Mouse (Mus musculus): Measurements from ENCODE around the gene Wbp4. TPM values are rescaled to one million over a fixed set of nuclear protein-coding genes. Genes with fewer than 3 reads are reported as not detected.

Gene Wbp4
- polyA plus RNA-seq, 1 experiment: 7.3 TPM

DNA sequence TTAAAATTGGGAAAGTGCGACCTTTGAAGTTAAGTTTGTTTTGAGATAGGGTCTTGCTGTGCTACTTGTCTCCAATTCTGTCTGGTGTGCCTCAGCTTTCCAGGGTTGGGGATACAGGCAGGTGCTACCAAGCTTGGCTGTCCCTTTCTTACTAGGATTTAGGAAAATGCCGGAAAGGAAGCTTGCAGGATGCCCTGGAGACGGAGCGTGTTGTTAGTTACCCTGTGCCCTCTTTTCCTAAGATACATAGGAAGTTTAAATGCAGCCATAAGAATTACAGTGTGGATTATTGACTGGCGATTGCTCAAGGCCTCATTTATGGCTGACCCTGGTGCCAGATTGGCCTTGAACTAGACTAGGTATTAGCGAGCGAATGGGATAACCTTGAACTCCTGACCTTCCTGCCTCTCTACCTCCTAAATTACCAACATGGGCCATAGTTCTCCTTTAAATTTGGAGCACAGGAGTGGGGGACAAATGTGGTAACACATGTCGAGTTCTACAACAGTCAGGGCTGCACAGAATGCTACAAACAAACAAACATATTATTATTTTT lies 35.9 kb upstream of the Wbp4 start:
- H3K4me3 ChIP-seq (ENCODE audit: control insufficient read depth, insufficient read depth, low read length): peak overlapping the region; percentile 50
- WGBS: 9% methylated on average over 8 of the region's 8 CpGs
- peaks cover 5% of the 10 kb centered on the region for H3K4me1 ChIP-seq (replicated peaks; ENCODE audit: control insufficient read depth, insufficient read depth, low read length)
- no peak for DNase-seq
- no peaks in the 10 kb centered on the region for H3K36me3 ChIP-seq (ENCODE audit: control insufficient read depth, insufficient read depth, low read length)
- H3K27me3 ChIP-seq (ENCODE audit: control insufficient read depth, insufficient read depth, low read length): no peaks in the 10 kb centered on the region
- TF ChIP-seq POLR2A (IDR thresholded peaks at IDR 0.05; ENCODE audit: control insufficient read depth, extremely low read depth, insufficient read depth, low read length, poor library complexity): no peak
- no peak for TF ChIP-seq CTCF (IDR thresholded peaks at IDR 0.05; ENCODE audit: borderline replicate concordance, control insufficient read depth, extremely low read depth, insufficient read depth, low read length, poor library complexity)
- H3K27ac ChIP-seq (ENCODE audit: control insufficient read depth, insufficient read depth, low read length): peak overlapping the region; percentile 77

DNA sequence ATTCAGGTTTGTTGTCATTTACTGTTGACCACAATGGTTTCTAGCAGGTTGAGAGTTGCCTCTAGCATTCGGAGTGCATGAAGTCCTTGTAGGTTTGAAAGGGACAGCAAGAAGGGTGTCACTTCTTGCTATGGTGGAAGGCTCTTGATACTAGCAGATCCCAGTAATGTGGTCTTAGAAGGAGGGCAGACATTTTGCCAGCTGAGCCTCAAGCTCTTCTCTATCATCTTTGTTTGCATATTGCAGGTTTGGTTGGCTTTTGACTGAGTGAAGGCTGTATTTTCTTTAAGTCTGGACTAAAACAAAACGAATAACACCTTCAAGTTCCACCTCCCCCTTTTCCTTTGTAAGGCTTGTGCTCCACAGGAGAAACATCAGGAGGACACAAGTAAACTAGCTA lies 35.4 kb upstream of the Wbp4 start:
- H3K27me3 ChIP-seq (ENCODE audit: control insufficient read depth, insufficient read depth, low read length): no peaks in the 10 kb centered on the region
- DNase-seq: no peak
- H3K4me1 ChIP-seq (replicated peaks; ENCODE audit: control insufficient read depth, insufficient read depth, low read length): 0 out of 2 replicates have a peak, but pooled peaks cover 4% of the 10 kb centered on the region
- no peaks in the 10 kb centered on the region for H3K36me3 ChIP-seq (ENCODE audit: control insufficient read depth, insufficient read depth, low read length)
- peak overlapping the region; percentile 50; the same call in 1 of the 2 replicates for H3K4me3 ChIP-seq (ENCODE audit: control insufficient read depth, insufficient read depth, low read length)
- TF ChIP-seq POLR2A (IDR thresholded peaks at IDR 0.05; ENCODE audit: control insufficient read depth, extremely low read depth, insufficient read depth, low read length, poor library complexity) (no peak), CTCF (IDR thresholded peaks at IDR 0.05; ENCODE audit: borderline replicate concordance, control insufficient read depth, extremely low read depth, insufficient read depth, low read length, poor library complexity) (no peak)
- WGBS: 6% methylated on average over 2 of the region's 2 CpGs
- H3K27ac ChIP-seq (ENCODE audit: control insufficient read depth, insufficient read depth, low read length): peak overlapping the region; percentile 77

- 7% methylated on average over 5 of the region's 5 CpGs for WGBS
- Histone ChIP-seq H3K27me3 (ENCODE audit: control insufficient read depth, insufficient read depth, low read length) (no peaks in the 10 kb centered on the region), H3K27ac (ENCODE audit: control insufficient read depth, insufficient read depth, low read length) (peak overlapping the region; percentile 84), H3K4me1 (replicated peaks; ENCODE audit: control insufficient read depth, insufficient read depth, low read length) (0 out of 2 replicates have a peak, but pooled peaks cover 2% of the 10 kb centered on the region), H3K4me3 (ENCODE audit: control insufficient read depth, insufficient read depth, low read length) (peak overlapping the region; percentile 79), H3K36me3 (ENCODE audit: control insufficient read depth, insufficient read depth, low read length) (no peaks in the 10 kb centered on the region)
- peak; percentile 34 for DNase-seq
- TF ChIP-seq CTCF (IDR thresholded peaks at IDR 0.05; ENCODE audit: borderline replicate concordance, control insufficient read depth, extremely low read depth, insufficient read depth, low read length, poor library complexity): no peak
- TF ChIP-seq POLR2A (IDR thresholded peaks at IDR 0.05; ENCODE audit: control insufficient read depth, extremely low read depth, insufficient read depth, low read length, poor library complexity): no peak
Measured at GRCm38 (mm10) chr14:79516243-79516610, 34.9 kb upstream of the Wbp4 start.

- no peaks in the 10 kb centered on the region for H3K36me3 ChIP-seq (ENCODE audit: control insufficient read depth, insufficient read depth, low read length)
- DNase-seq: peak; percentile 63
- no peak for TF ChIP-seq POLR2A (IDR thresholded peaks at IDR 0.05; ENCODE audit: control insufficient read depth, extremely low read depth, insufficient read depth, low read length, poor library complexity)
- no peak for TF ChIP-seq CTCF (IDR thresholded peaks at IDR 0.05; ENCODE audit: borderline replicate concordance, control insufficient read depth, extremely low read depth, insufficient read depth, low read length, poor library complexity)
- H3K27ac ChIP-seq (ENCODE audit: control insufficient read depth, insufficient read depth, low read length): peak overlapping the region; percentile 86
- H3K4me3 ChIP-seq (ENCODE audit: control insufficient read depth, insufficient read depth, low read length): peak overlapping the region; percentile 32; the same call in 1 of the 2 replicates
- H3K4me1 ChIP-seq (replicated peaks; ENCODE audit: control insufficient read depth, insufficient read depth, low read length): 0 out of 2 replicates have a peak, but pooled peaks cover 2% of the 10 kb centered on the region
- 2% methylated on average over 8 of the region's 8 CpGs for WGBS
- no peaks in the 10 kb centered on the region for H3K27me3 ChIP-seq (ENCODE audit: control insufficient read depth, insufficient read depth, low read length)
Measured at GRCm38 (mm10) chr14:79515511-79516242, 34.4 kb upstream of the Wbp4 start.

DNA sequence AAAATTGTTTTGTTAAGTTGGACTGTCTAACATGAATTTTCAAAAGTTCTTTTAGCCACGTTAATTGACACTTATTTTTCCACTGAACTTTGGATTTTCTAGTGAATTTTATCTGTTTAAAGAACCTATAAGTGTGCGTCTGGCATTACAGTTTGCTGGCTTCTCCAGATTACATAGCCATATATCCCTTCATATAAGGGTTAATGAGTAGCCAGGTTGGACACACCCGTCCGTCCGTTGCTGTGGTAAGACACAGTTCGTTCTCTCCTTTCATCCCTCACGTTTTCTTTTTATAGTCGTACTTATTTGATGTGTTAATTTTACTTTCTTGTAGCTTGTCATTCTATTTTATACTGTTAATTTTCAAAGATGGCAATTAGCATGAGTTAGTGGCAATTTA lies 33.8 kb upstream of the Wbp4 start:
- TF ChIP-seq POLR2A (IDR thresholded peaks at IDR 0.05; ENCODE audit: control insufficient read depth, extremely low read depth, insufficient read depth, low read length, poor library complexity) (no peak), CTCF (IDR thresholded peaks at IDR 0.05; ENCODE audit: borderline replicate concordance, control insufficient read depth, extremely low read depth, insufficient read depth, low read length, poor library complexity) (no peak)
- H3K27me3 ChIP-seq (ENCODE audit: control insufficient read depth, insufficient read depth, low read length): no peaks in the 10 kb centered on the region
- no peaks in the 10 kb centered on the region for H3K36me3 ChIP-seq (ENCODE audit: control insufficient read depth, insufficient read depth, low read length)
- WGBS: 15% methylated on average over 8 of the region's 8 CpGs
- DNase-seq: no peak
- peak overlapping the region; percentile 86 for H3K27ac ChIP-seq (ENCODE audit: control insufficient read depth, insufficient read depth, low read length)
- peak overlapping the region; percentile 32; the same call in 1 of the 2 replicates for H3K4me3 ChIP-seq (ENCODE audit: control insufficient read depth, insufficient read depth, low read length)
- 0 out of 2 replicates have a peak, but pooled peaks cover 2% of the 10 kb centered on the region for H3K4me1 ChIP-seq (replicated peaks; ENCODE audit: control insufficient read depth, insufficient read depth, low read length)

DNA sequence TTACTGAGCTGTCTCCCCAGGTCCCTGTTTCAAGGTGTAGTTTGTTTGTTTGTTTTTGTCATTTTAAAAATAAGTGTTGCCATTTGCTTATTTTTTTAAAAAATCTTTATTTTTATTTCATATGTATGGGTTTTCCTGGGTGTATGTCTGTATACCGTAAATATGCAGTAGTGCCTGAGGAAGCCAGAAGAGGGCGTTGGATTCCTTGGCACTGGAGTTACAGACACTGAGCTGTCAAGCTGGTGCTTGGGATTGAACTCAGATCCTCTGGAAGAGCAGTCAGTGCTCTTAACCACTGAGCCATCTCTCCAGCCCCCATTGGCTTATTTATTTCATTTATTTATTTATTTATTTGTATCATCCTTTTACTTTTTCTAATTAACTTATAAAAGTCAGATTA lies 32.6 kb upstream of the Wbp4 start:
- Histone ChIP-seq H3K27me3 (ENCODE audit: control insufficient read depth, insufficient read depth, low read length) (no peaks in the 10 kb centered on the region), H3K4me1 (replicated peaks; ENCODE audit: control insufficient read depth, insufficient read depth, low read length) (0 out of 2 replicates have a peak, but pooled peaks cover 2% of the 10 kb centered on the region), H3K4me3 (ENCODE audit: control insufficient read depth, insufficient read depth, low read length) (no peak overlapping the region), H3K36me3 (ENCODE audit: control insufficient read depth, insufficient read depth, low read length) (no peaks in the 10 kb centered on the region), H3K27ac (ENCODE audit: control insufficient read depth, insufficient read depth, low read length) (no peak overlapping the region)
- WGBS: 91% methylated on average over 2 of the region's 2 CpGs
- TF ChIP-seq POLR2A (IDR thresholded peaks at IDR 0.05; ENCODE audit: control insufficient read depth, extremely low read depth, insufficient read depth, low read length, poor library complexity) (no peak), CTCF (IDR thresholded peaks at IDR 0.05; ENCODE audit: borderline replicate concordance, control insufficient read depth, extremely low read depth, insufficient read depth, low read length, poor library complexity) (no peak)
- DNase-seq: peak; percentile 47

Measured in thymus, adult 2 months (tissue).